Mouse (Mus musculus) CH12.LX (cell line): ENCODE results near the gene Cgref1. TPM values are rescaled to one million over a fixed set of nuclear protein-coding genes. Genes with fewer than 3 reads are reported as not detected.

Source experiments
- DNase-seq: peaks from one replicate; pipeline ENCODE4 v3.0.0-alpha.2; 2013; ENCODE audit errors: extremely low read depth
- H3K27ac ChIP-seq: 2 replicates; pipeline ENCODE4 v1.5.1; 2012; ENCODE audit warnings: low read depth, mild to moderate bottlenecking, control low read depth, moderate library complexity; ENCODE audit not compliant: insufficient read depth
- H3K27me3 ChIP-seq: replicated peaks from 2 replicates; pipeline ENCODE3; 2012; ENCODE audit warnings: inconsistent platforms
- H3K36me3 ChIP-seq, 2 experiments: replicated peaks in 1 of 2; 2 replicates each; pipeline versions ENCODE3 to v1.6.1; 2012; ENCODE audit warnings: inconsistent platforms in 1 of 2, low read length in 1 of 2, mild to moderate bottlenecking in 1 of 2, mixed read lengths in 1 of 2, moderate library complexity in 1 of 2; ENCODE audit not compliant: control insufficient read depth in 1 of 2, insufficient read depth in 1 of 2
- H3K4me1 ChIP-seq, 2 experiments: 2 replicates each; pipeline ENCODE4 v1.6.1; 2012; ENCODE audit warnings: inconsistent platforms in 1 of 2, moderate library complexity in 1 of 2; ENCODE audit not compliant: insufficient read depth in 2 of 2, control insufficient read depth in 1 of 2
- H3K4me2 ChIP-seq: 2 replicates; pipeline ENCODE4 v1.6.1; 2012; ENCODE audit warnings: low read depth, mild to moderate bottlenecking, control low read depth; ENCODE audit not compliant: poor library complexity, insufficient read depth, severe bottlenecking
- H3K4me3 ChIP-seq, 3 experiments: fragments of 150-350 bp in 1 of 3; sonication (generic) in 1 of 3; replicated peaks in 1 of 3; 2 replicates each; pipeline versions ENCODE3 to v1.5.1; 2011 to 2012; ENCODE audit warnings: low read depth in 2 of 3, low read length in 2 of 3, mild to moderate bottlenecking in 2 of 3, moderate library complexity in 2 of 3, control low read depth in 1 of 3, improper control_type of control experiment in 1 of 3, inconsistent platforms in 1 of 3, mixed read lengths in 1 of 3; ENCODE audit not compliant: poor library complexity in 1 of 3
- H3K79me2 ChIP-seq: replicated peaks from 2 replicates; pipeline ENCODE4 v1.6.1; 2012; ENCODE audit warnings: mild to moderate bottlenecking, moderate library complexity; ENCODE audit not compliant: control insufficient read depth, poor library complexity, insufficient read depth, severe bottlenecking; ENCODE audit errors: extremely low read depth
- H3K9ac ChIP-seq: 2 replicates; pipeline ENCODE4 v1.6.1; 2012; ENCODE audit warnings: low read depth, mild to moderate bottlenecking, control low read depth, moderate library complexity; ENCODE audit not compliant: insufficient read depth
- H3K9me3 ChIP-seq: replicated peaks from 2 replicates; pipeline ENCODE3; 2012; ENCODE audit warnings: low read length, inconsistent platforms, mixed read lengths
- ELF1 ChIP-seq: IDR thresholded peaks from 2 replicates; pipeline ENCODE4 v1.6.1; 2014; ENCODE audit warnings: low read depth, mild to moderate bottlenecking, inconsistent platforms, low read length, improper control_type of control experiment
- ETS1 ChIP-seq: conservative IDR thresholded peaks from 2 replicates; pipeline ENCODE4 v1.6.1; 2012; ENCODE audit warnings: low read depth, mild to moderate bottlenecking, inconsistent platforms, low read length, improper control_type of control experiment, moderate library complexity
- HCFC1 ChIP-seq: IDR thresholded peaks from 2 replicates; pipeline ENCODE4 v1.6.1; 2012; ENCODE audit warnings: low read depth, mild to moderate bottlenecking, inconsistent platforms, low read length, improper control_type of control experiment
- MAFK ChIP-seq: IDR thresholded peaks from 2 replicates; pipeline ENCODE4 v1.6.1; 2011; ENCODE audit warnings: low read length, improper control_type of control experiment; ENCODE audit not compliant: insufficient replicate concordance
- MAX ChIP-seq: IDR thresholded peaks from 2 replicates; pipeline ENCODE4 v1.6.1; 2011; ENCODE audit warnings: low read length, improper control_type of control experiment
- MAZ ChIP-seq: IDR thresholded peaks from 2 replicates; pipeline ENCODE4 v1.6.1; 2012; ENCODE audit warnings: low read depth, mild to moderate bottlenecking, inconsistent platforms, low read length, improper control_type of control experiment, moderate library complexity
- MEF2A ChIP-seq: IDR thresholded peaks from 2 replicates; pipeline ENCODE4 v1.6.1; 2014; ENCODE audit warnings: low read depth, mild to moderate bottlenecking, inconsistent platforms, low read length, improper control_type of control experiment, borderline replicate concordance
- MXI1 ChIP-seq: IDR thresholded peaks from 2 replicates; pipeline ENCODE4 v1.6.1; 2011; ENCODE audit warnings: mild to moderate bottlenecking, low read depth, low read length, improper control_type of control experiment
- MYC ChIP-seq: IDR thresholded peaks from 2 replicates; pipeline ENCODE4 v1.6.1; 2011; ENCODE audit warnings: low read depth, mild to moderate bottlenecking, improper control_type of control experiment, low read length
- NRF1 ChIP-seq: IDR thresholded peaks from 2 replicates; pipeline ENCODE4 v1.6.1; 2014; ENCODE audit warnings: low read depth, mild to moderate bottlenecking, inconsistent platforms, low read length, improper control_type of control experiment, moderate library complexity
- POLR2A ChIP-seq: IDR thresholded peaks from 2 replicates; pipeline ENCODE4 v1.6.1; 2011; ENCODE audit warnings: low read depth, mild to moderate bottlenecking, improper control_type of control experiment, low read length
- TBP ChIP-seq: conservative IDR thresholded peaks from 2 replicates; pipeline ENCODE4 v1.6.1; 2011; ENCODE audit warnings: low read depth, low read length, improper control_type of control experiment
- ZC3H11A ChIP-seq: IDR thresholded peaks from 2 replicates; pipeline ENCODE4 v1.6.1; 2012; ENCODE audit warnings: low read depth, mild to moderate bottlenecking, inconsistent platforms, low read length, improper control_type of control experiment
- ZMIZ1 ChIP-seq: IDR thresholded peaks from 2 replicates; pipeline ENCODE4 v1.6.1; 2012; ENCODE audit warnings: low read depth, mild to moderate bottlenecking, inconsistent platforms, low read length, improper control_type of control experiment
- dilution Hi-C: fragments of 300-500 bp; cut with MboI; formaldehyde crosslinking; loops from 2 replicates; pipeline ENCODE4 v1.14.3; 2020; ENCODE audit warnings: low sequenced_read_pairs; ENCODE audit not compliant: extremely low pct_unique_long_range_greater_than_20kb, extremely low pct_ligation_motif_present
- in situ Hi-C: fragments of 300-500 bp; cut with MboI; formaldehyde crosslinking; loops from 3 replicates; pipeline ENCODE4 v1.14.3; 2019; ENCODE audit warnings: low sequenced_read_pairs, low pct_ligation_motif_present, low pct_unique_long_range_greater_than_20kb, mixed read lengths
- polyA plus RNA-seq: library from polyadenylated mRNA; unstranded; fragments of >175 nt; gene quantifications from 2 replicates; pipeline ENCODE4 v1.2.1, GENCODE M21; 2012; ENCODE audit warnings: low read depth; ENCODE audit not compliant: insufficient read length
- total RNA-seq, 2 experiments: library from RNA; depleted of rRNA; stranded (reverse); fragments of 300-350 nt in 1 of 2; fragments of >200 nt in 1 of 2; gene quantifications; 2 replicates each; pipeline ENCODE4 v1.2.3; 2012 to 2014

The Cgref1 gene
- total and polyA plus RNA-seq, 3 experiments: not detected

- dilution Hi-C loops: no loop called here
- no peak overlapping the region for H3K9ac ChIP-seq
- in situ Hi-C loops: no loop called here
- peaks cover 58% of the 10 kb centered on the region for H3K27me3 ChIP-seq
- TF ChIP-seq MXI1 (no peak), MAFK (no peak), NRF1 (no peak), POLR2A (no peak), ETS1 (no peak), MAZ (no peak), ZMIZ1 (no peak), HCFC1 (no peak), ZC3H11A (no peak)
- no peak overlapping the region for H3K27ac ChIP-seq
- H3K4me1 ChIP-seq: peaks cover 12 to 49% of the 10 kb centered on the region in 2 experiments
- H3K79me2 ChIP-seq: no peaks in the 10 kb centered on the region
- H3K9me3 ChIP-seq: no peaks in the 10 kb centered on the region
- no peak for DNase-seq
- no peak overlapping the region for H3K4me2 ChIP-seq
- no peak overlapping the region for H3K4me3 ChIP-seq
- no peaks in the 10 kb centered on the region for H3K36me3 ChIP-seq
These were observed 26.7 kb downstream of the Cgref1 start for GRCm38 (mm10) chr5:30918691-30919090.

- Histone ChIP-seq H3K36me3 (no peaks in the 10 kb centered on the region), H3K27me3 (peaks cover 54% of the 10 kb centered on the region), H3K4me2 (no peak overlapping the region), H3K79me2 (no peaks in the 10 kb centered on the region), H3K9me3 (no peaks in the 10 kb centered on the region), H3K4me3 (no peak overlapping the region), H3K27ac (no peak overlapping the region), H3K9ac (no peak overlapping the region)
- no peak for DNase-seq
- in situ Hi-C loops: no loop called here
- dilution Hi-C loops: no loop called here
- TF ChIP-seq TBP: no peak
- TF ChIP-seq, all 38 proteins: peak for 0
- H3K4me1 ChIP-seq: peaks cover 12 to 42% of the 10 kb centered on the region in 2 experiments
These were observed 27.3 kb downstream of the Cgref1 start for GRCm38 (mm10) chr5:30917891-30918670.

DNA sequence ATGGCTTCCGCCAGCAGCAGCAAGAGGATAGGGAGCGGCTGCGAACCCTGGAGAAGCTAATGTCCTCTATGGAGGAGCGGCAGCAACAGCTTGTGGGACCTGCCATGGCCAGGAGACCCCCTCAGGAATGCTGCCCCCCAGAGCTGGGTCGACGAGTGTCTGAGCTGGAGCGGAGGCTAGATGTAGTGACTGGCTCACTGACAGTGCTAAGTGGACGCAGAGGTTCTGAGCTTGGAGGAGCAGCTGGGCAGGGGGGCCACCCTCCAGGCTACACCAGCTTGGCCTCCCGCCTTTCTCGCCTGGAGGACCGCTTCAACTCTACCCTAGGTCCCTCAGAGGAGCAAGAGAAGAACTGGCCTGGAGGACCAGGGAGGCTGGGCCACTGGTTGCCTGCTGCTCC lies 28.0 kb downstream of the Cgref1 start:
- DNase-seq: no peak
- Histone ChIP-seq H3K9me3 (no peaks in the 10 kb centered on the region), H3K27ac (no peak overlapping the region), H3K36me3 (no peaks in the 10 kb centered on the region), H3K9ac (no peak overlapping the region), H3K79me2 (no peaks in the 10 kb centered on the region), H3K4me1 (peaks cover 12 to 35% of the 10 kb centered on the region in 2 experiments), H3K4me3 (no peak overlapping the region), H3K27me3 (peaks cover 48% of the 10 kb centered on the region), H3K4me2 (no peak overlapping the region)
- dilution Hi-C loops (no loop called here), in situ Hi-C loops (no loop called here)
- no peak for TF ChIP-seq MYC
- no peak for TF ChIP-seq TBP
- no peak for TF ChIP-seq ELF1
- no peak for TF ChIP-seq ZMIZ1
- TF ChIP-seq HCFC1: no peak
- TF ChIP-seq MAX: no peak
- TF ChIP-seq MEF2A: no peak
